Mouse (Mus musculus): ENCODE data around the gene Vmn1r200. TPM values are rescaled to one million over a fixed set of nuclear protein-coding genes. Genes with fewer than 3 reads are reported as not detected.

Vmn1r200 gene
- polyA plus RNA-seq, 1 experiment from 2014 or later: not detected

Other genes starting within 250 kb of the Vmn1r200 start
- gene Vmn1r191, start 206.4 kb upstream of the Vmn1r200 start, polyA plus RNA-seq (2014; fragmentation: Nextera tagmentation; extraction: Ambion mirVana): not detected in 2 replicates
- gene Vmn1r192, start 199.2 kb upstream of the Vmn1r200 start, polyA plus RNA-seq (2014; fragmentation: Nextera tagmentation; extraction: Ambion mirVana): not detected in 2 replicates
- gene Vmn1r193, start 167.2 kb upstream of the Vmn1r200 start, polyA plus RNA-seq (2014; fragmentation: Nextera tagmentation; extraction: Ambion mirVana): not detected in 2 replicates
- gene Vmn1r194, start 146.2 kb upstream of the Vmn1r200 start, polyA plus RNA-seq (2014; fragmentation: Nextera tagmentation; extraction: Ambion mirVana): not detected in 2 replicates
- gene Vmn1r195, start 119.9 kb upstream of the Vmn1r200 start, polyA plus RNA-seq (2014; fragmentation: Nextera tagmentation; extraction: Ambion mirVana): not detected in 2 replicates
- gene Vmn1r196, start 100.5 kb upstream of the Vmn1r200 start, polyA plus RNA-seq (2014; fragmentation: Nextera tagmentation; extraction: Ambion mirVana): not detected in 2 replicates
- gene Vmn1r197, start 65.8 kb upstream of the Vmn1r200 start, polyA plus RNA-seq (2014; fragmentation: Nextera tagmentation; extraction: Ambion mirVana): not detected in 2 replicates
- gene Vmn1r198, start 40.0 kb upstream of the Vmn1r200 start, polyA plus RNA-seq (2014; fragmentation: Nextera tagmentation; extraction: Ambion mirVana): not detected in 2 replicates
- gene Vmn1r199, start 10.6 kb upstream of the Vmn1r200 start, polyA plus RNA-seq (2014; fragmentation: Nextera tagmentation; extraction: Ambion mirVana): not detected in 2 replicates
- gene Vmn1r201, start 81.5 kb downstream of the Vmn1r200 start, polyA plus RNA-seq (2014; fragmentation: Nextera tagmentation; extraction: Ambion mirVana): not detected in 2 replicates
- not detected in 2 replicates for gene Vmn1r202, start 115.0 kb downstream of the Vmn1r200 start, polyA plus RNA-seq (2014; fragmentation: Nextera tagmentation; extraction: Ambion mirVana)
- not detected in 2 replicates for gene Vmn1r203, start 127.7 kb downstream of the Vmn1r200 start, polyA plus RNA-seq (2014; fragmentation: Nextera tagmentation; extraction: Ambion mirVana)
- gene Vmn1r204, start 162.8 kb downstream of the Vmn1r200 start, polyA plus RNA-seq (2014; fragmentation: Nextera tagmentation; extraction: Ambion mirVana): not detected in 2 replicates
- gene Vmn1r205, start 202.6 kb downstream of the Vmn1r200 start, polyA plus RNA-seq (2014; fragmentation: Nextera tagmentation; extraction: Ambion mirVana): not detected in 2 replicates
- not detected in 2 replicates for gene Vmn1r206, start 233.9 kb downstream of the Vmn1r200 start, polyA plus RNA-seq (2014; fragmentation: Nextera tagmentation; extraction: Ambion mirVana)